8 mouse cellular contexts compared by ENCODE assay signal in genomic region chr11:82613503-82613902, GRCm38 (mm10).
DNase-seq lines count a peak whose midpoint lies in the region; ATAC-seq and TF ChIP-seq lines count a peak whose summit lies in the region.
"Had no signal": no experiment of that assay in that cellular context is flagged by ENCODE, and none has a peak within 500 bp of the region (broad histone marks: within the 10 kb centered on the region; RNA-seq: fewer than 3 reads in every experiment).

No protein-coding gene starts in this region.

- DNase-seq in 3T3-L1 (ENCODE audit: low read depth, low spot score): peak; percentile 66
- DNase-seq in A20 (ENCODE audit: low read depth, low spot score): peak; percentile 53
- peak; percentile 43 for DNase-seq in layer of hippocampus, adult 9-10 months (ENCODE audit: low spot score)
- DNase-seq in mesoderm, embryonic 11.5 days (ENCODE audit: low read depth, low spot score): peak; percentile 66
- DNase-seq in stomach, postnatal 0 days (ENCODE audit: low spot score): peak; percentile 62

- no peak for TF ChIP-seq POLR2A in bone marrow, adult 2 months (IDR thresholded peaks at IDR 0.05; ENCODE audit: borderline replicate concordance, control insufficient read depth, low read depth, low read length)

- 5% methylated on average over 6 of the region's 6 CpGs for WGBS in bone marrow, adult 2 months
- WGBS in stomach, postnatal 0 days: 21% methylated on average over 6 of the region's 6 CpGs

- no peak overlapping the region for H3K4me2 ChIP-seq in stomach, postnatal 0 days (replicated peaks; ENCODE audit: low read depth)
- H3K4me2 ChIP-seq: stomach, embryonic 15.5 days had no signal

- no peaks in the 10 kb centered on the region for H3K27me3 ChIP-seq in stomach, postnatal 0 days (ENCODE audit: control insufficient read depth, insufficient read depth, low read length)
- H3K27me3 ChIP-seq: stomach, embryonic 15.5 days had no signal

- 0 out of 2 replicates have a peak, but pooled peaks have one; percentile 50 for ATAC-seq in frontal cortex, adult (ENCODE audit: low TSS enrichment)
- ATAC-seq in stomach, postnatal 0 days (ENCODE audit: low FRiP score, low TSS enrichment): no peak

- H3K4me1 ChIP-seq in bone marrow, adult 2 months (ENCODE audit: control insufficient read depth, insufficient read depth, low read length): no peaks in the 10 kb centered on the region
- no peaks in the 10 kb centered on the region for H3K4me1 ChIP-seq in stomach, postnatal 0 days (replicated peaks; ENCODE audit: control insufficient read depth, insufficient read depth)
- H3K4me1 ChIP-seq: stomach, embryonic 15.5 days had no signal

- no peak for TF ChIP-seq EP300 in stomach, postnatal 0 days (optimal IDR thresholded peaks at IDR 0.05)

- no peak overlapping the region for H3K4me3 ChIP-seq in bone marrow, adult 2 months (replicated peaks; ENCODE audit: control insufficient read depth, low read depth, low read length)
- H3K4me3 ChIP-seq in stomach, postnatal 0 days (ENCODE audit: low read depth, low read length): no peak overlapping the region
- H3K4me3 ChIP-seq: stomach, embryonic 15.5 days had no signal

- H3K36me3 ChIP-seq in stomach, postnatal 0 days (ENCODE audit: control insufficient read depth, insufficient read depth, low read length): no peaks in the 10 kb centered on the region
- H3K36me3 ChIP-seq: stomach, embryonic 15.5 days had no signal

- H3K9me3 ChIP-seq in stomach, postnatal 0 days (ENCODE audit: control insufficient read depth, low read length): no peaks in the 10 kb centered on the region
- H3K9me3 ChIP-seq: stomach, embryonic 15.5 days had no signal

- peak; percentile 92 for TF ChIP-seq CTCF in bone marrow, adult 2 months (IDR thresholded peaks at IDR 0.05; ENCODE audit: control insufficient read depth, insufficient read depth, low read length)
- peak; percentile 80 for TF ChIP-seq CTCF in stomach, postnatal 0 days (IDR thresholded peaks at IDR 0.05; ENCODE audit: low read depth)

- no peak overlapping the region for H3K9ac ChIP-seq in stomach, postnatal 0 days (ENCODE audit: low read length)
- H3K9ac ChIP-seq: stomach, embryonic 15.5 days had no signal

- no peak overlapping the region for H3K27ac ChIP-seq in bone marrow, adult 2 months (ENCODE audit: control insufficient read depth, insufficient read depth, low read depth, low read length, poor library complexity)
- H3K27ac ChIP-seq in stomach, postnatal 0 days (replicated peaks): no peak overlapping the region
- H3K27ac ChIP-seq: stomach, embryonic 15.5 days had no signal
